Mouse (Mus musculus): ENCODE data around the gene Nlrc5.

DNA sequence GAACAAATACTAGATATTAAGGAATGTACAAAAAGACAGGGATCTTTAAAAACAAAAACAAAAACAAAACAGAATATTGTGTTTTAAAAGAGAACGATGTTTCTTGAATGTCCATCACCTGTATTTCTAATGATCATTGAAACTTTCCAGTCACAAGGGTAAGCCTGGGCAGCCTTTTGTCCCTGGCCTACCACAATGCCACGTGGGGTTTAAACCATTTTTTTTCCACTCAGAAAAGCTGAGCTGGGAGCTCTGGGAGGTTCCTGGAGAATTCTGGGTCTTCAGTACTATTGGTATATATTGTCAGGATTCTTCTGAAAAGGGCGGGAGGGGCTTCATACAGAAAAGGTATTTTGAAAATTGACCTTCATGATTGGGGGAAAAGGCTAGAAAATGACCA, 802 bp downstream of the Nlrc5 start:
- TF ChIP-seq GATA1 (IDR thresholded peaks at IDR 0.05; ENCODE audit: borderline replicate concordance, low read length) (no peak), FLI1 (IDR thresholded peaks at IDR 0.05; ENCODE audit: low read length) (no peak)

All from megakaryocyte, embryonic 14.5 days (primary cell).